Mouse (Mus musculus): ENCODE results near the gene Kdm1a. TPM values are rescaled to one million over a fixed set of nuclear protein-coding genes. Genes with fewer than 3 reads are reported as not detected.

Gene Kdm1a
- polyA plus RNA-seq, 1 experiment from 2014 or later: 83.6 TPM

DNA sequence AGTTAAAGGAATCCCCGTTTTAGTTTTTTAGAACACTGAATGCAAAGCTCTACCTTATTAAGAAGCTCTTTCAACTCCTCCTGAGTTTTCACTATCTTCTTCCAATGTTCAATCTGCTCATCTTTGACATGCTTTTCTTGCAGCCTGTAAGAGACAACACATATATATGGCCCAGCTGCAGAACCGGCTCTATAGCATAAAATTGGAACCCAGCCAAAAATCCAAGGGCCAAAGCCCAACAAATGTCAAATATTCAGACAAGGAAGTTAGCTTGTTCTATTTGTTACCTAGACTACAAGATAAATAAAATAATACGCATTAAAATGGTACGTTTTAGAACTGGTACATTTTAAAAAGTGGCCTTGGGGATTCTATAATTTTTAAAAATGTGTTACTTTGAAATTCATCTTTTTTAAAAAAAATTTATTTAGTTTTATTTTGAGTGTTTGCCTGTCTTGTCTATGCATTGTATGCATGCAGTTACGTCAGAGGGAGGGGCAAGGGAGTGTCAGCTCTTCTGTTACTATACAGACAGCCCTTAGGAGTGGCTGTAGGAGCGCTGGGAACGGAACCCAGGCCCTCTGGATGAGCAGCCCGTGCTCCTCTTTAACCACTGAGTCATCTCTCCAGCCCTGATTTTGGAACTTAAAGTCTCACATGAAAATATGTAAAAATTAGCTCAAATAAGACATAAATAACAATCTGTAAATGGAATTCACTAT, 42.1 kb downstream of the Kdm1a start:
- Histone ChIP-seq H3K9me3 (ENCODE audit: control insufficient read depth, low read length) (no peaks in the 10 kb centered on the region), H3K27me3 (ENCODE audit: control insufficient read depth, insufficient read depth, low read length) (no peaks in the 10 kb centered on the region), H3K27ac (ENCODE audit: low read depth, low read length) (no peak overlapping the region), H3K9ac (replicated peaks; ENCODE audit: low read depth, low read length) (no peak overlapping the region), H3K4me3 (ENCODE audit: low read depth, low read length) (no peak overlapping the region), H3K36me3 (ENCODE audit: control insufficient read depth, insufficient read depth, low read length) (peaks cover 44% of the 10 kb centered on the region), H3K4me1 (ENCODE audit: control insufficient read depth, insufficient read depth, low read length) (no peaks in the 10 kb centered on the region), H3K4me2 (ENCODE audit: low read depth, low read length) (no peak overlapping the region)
- ATAC-seq (ENCODE audit: low read depth): no peak
- WGBS: 88% methylated on average over 8 of the region's 8 CpGs

DNA sequence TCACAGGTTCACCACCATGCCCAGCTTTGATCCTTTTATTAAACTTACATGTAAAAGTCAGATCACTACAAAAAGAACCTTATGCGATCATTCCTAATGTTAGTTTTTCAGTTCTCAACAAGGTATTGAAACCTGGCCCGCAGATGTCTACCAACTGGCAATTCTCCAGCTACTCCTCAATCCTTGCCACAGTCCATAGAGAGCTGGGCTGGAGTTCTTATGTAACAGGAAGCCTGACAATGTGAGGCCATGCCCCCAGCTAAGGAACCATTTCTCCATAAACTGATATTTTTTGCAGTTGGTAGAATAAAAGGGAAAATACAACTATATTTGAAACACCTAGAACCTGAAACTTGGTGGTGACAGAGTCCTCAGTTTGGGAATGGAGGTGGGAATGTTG, 42.8 kb downstream of the Kdm1a start:
- no peaks in the 10 kb centered on the region for H3K27me3 ChIP-seq (ENCODE audit: control insufficient read depth, insufficient read depth, low read length)
- H3K4me2 ChIP-seq (ENCODE audit: low read depth, low read length): no peak overlapping the region
- WGBS: 94% methylated on average over 2 of the region's 2 CpGs
- no peak overlapping the region for H3K9ac ChIP-seq (replicated peaks; ENCODE audit: low read depth, low read length)
- H3K9me3 ChIP-seq (ENCODE audit: control insufficient read depth, low read length): no peaks in the 10 kb centered on the region
- no peaks in the 10 kb centered on the region for H3K4me1 ChIP-seq (ENCODE audit: control insufficient read depth, insufficient read depth, low read length)
- no peak overlapping the region for H3K4me3 ChIP-seq (ENCODE audit: low read depth, low read length)
- peaks cover 46% of the 10 kb centered on the region for H3K36me3 ChIP-seq (ENCODE audit: control insufficient read depth, insufficient read depth, low read length)
- no peak overlapping the region for H3K27ac ChIP-seq (ENCODE audit: low read depth, low read length)
- ATAC-seq (ENCODE audit: low read depth): no peak

GRCm38 (mm10) chr4:136557638-136558037, 44.9 kb downstream of the Kdm1a start:
- H3K27me3 ChIP-seq (ENCODE audit: control insufficient read depth, insufficient read depth, low read length): no peaks in the 10 kb centered on the region
- H3K36me3 ChIP-seq (ENCODE audit: control insufficient read depth, insufficient read depth, low read length): peaks cover 62% of the 10 kb centered on the region
- no peak overlapping the region for H3K27ac ChIP-seq (ENCODE audit: low read depth, low read length)
- no peaks in the 10 kb centered on the region for H3K9me3 ChIP-seq (ENCODE audit: control insufficient read depth, low read length)
- H3K4me1 ChIP-seq (ENCODE audit: control insufficient read depth, insufficient read depth, low read length): no peaks in the 10 kb centered on the region
- ATAC-seq (ENCODE audit: low read depth): no peak
- H3K9ac ChIP-seq (replicated peaks; ENCODE audit: low read depth, low read length): no peak overlapping the region
- H3K4me3 ChIP-seq (ENCODE audit: low read depth, low read length): no peak overlapping the region
- 88% methylated on average over 2 of the region's 2 CpGs for WGBS
- H3K4me2 ChIP-seq (ENCODE audit: low read depth, low read length): no peak overlapping the region

- H3K36me3 ChIP-seq (ENCODE audit: control insufficient read depth, insufficient read depth, low read length): peaks cover 82% of the 10 kb centered on the region
- WGBS: 83% methylated on average over 1 of the region's 1 CpGs
- ATAC-seq (ENCODE audit: low read depth): no peak
- H3K9ac ChIP-seq (replicated peaks; ENCODE audit: low read depth, low read length): no peak overlapping the region
- no peak overlapping the region for H3K27ac ChIP-seq (ENCODE audit: low read depth, low read length)
- no peaks in the 10 kb centered on the region for H3K9me3 ChIP-seq (ENCODE audit: control insufficient read depth, low read length)
- H3K4me1 ChIP-seq (ENCODE audit: control insufficient read depth, insufficient read depth, low read length): peaks cover 8% of the 10 kb centered on the region; the same call in 1 of the 2 replicates
- no peak overlapping the region for H3K4me2 ChIP-seq (ENCODE audit: low read depth, low read length)
- H3K4me3 ChIP-seq (ENCODE audit: low read depth, low read length): no peak overlapping the region
- no peaks in the 10 kb centered on the region for H3K27me3 ChIP-seq (ENCODE audit: control insufficient read depth, insufficient read depth, low read length)
These were observed 49.4 kb downstream of the Kdm1a start for GRCm38 (mm10) chr4:136553108-136553507.

DNA sequence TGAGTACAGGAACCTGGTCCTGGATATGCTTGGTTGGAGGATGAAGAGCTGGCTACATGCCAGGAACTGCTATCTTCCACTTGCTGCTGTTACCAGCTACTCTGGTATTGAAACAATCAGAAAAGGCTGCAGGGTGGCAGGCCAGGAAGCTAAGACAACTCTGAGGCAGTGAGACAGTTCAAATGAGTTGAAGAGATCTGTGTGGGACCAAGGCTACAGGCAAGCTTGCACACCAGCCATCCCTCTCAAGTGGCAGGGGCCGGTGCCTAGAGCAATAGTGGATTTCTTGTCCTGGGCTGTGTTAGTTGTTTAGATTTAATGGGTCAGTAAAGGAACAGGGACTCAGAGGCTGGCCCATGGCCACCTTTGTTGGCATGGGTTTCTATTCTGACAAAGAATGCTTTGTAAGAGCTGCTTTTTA, 54.1 kb downstream of the Kdm1a start:
- no peaks in the 10 kb centered on the region for H3K9me3 ChIP-seq (ENCODE audit: control insufficient read depth, low read length)
- H3K27ac ChIP-seq (ENCODE audit: low read depth, low read length): peak overlapping the region; percentile 60; the same call in 1 of the 2 replicates
- peaks cover 13% of the 10 kb centered on the region; the same call in 1 of the 2 replicates for H3K4me1 ChIP-seq (ENCODE audit: control insufficient read depth, insufficient read depth, low read length)
- 0 out of 2 replicates have a peak overlapping the region, but pooled peaks have one; percentile 8 for H3K9ac ChIP-seq (replicated peaks; ENCODE audit: low read depth, low read length)
- H3K27me3 ChIP-seq (ENCODE audit: control insufficient read depth, insufficient read depth, low read length): no peaks in the 10 kb centered on the region
- no peak overlapping the region for H3K4me3 ChIP-seq (ENCODE audit: low read depth, low read length)
- 57% methylated on average over 1 of the region's 1 CpGs for WGBS
- H3K36me3 ChIP-seq (ENCODE audit: control insufficient read depth, insufficient read depth, low read length): peaks cover 71% of the 10 kb centered on the region
- H3K4me2 ChIP-seq (ENCODE audit: low read depth, low read length): no peak overlapping the region
- no peak for ATAC-seq (ENCODE audit: low read depth)

GRCm38 (mm10) chr4:136547721-136548120, 54.8 kb downstream of the Kdm1a start:
- no peak for ATAC-seq (ENCODE audit: low read depth)
- H3K9me3 ChIP-seq (ENCODE audit: control insufficient read depth, low read length): no peaks in the 10 kb centered on the region
- WGBS: 87% methylated on average over 1 of the region's 1 CpGs
- no peaks in the 10 kb centered on the region for H3K27me3 ChIP-seq (ENCODE audit: control insufficient read depth, insufficient read depth, low read length)
- peaks cover 70% of the 10 kb centered on the region for H3K36me3 ChIP-seq (ENCODE audit: control insufficient read depth, insufficient read depth, low read length)
- no peak overlapping the region for H3K4me2 ChIP-seq (ENCODE audit: low read depth, low read length)
- H3K9ac ChIP-seq (replicated peaks; ENCODE audit: low read depth, low read length): no peak overlapping the region
- peaks cover 13% of the 10 kb centered on the region; the same call in 1 of the 2 replicates for H3K4me1 ChIP-seq (ENCODE audit: control insufficient read depth, insufficient read depth, low read length)
- no peak overlapping the region for H3K4me3 ChIP-seq (ENCODE audit: low read depth, low read length)
- H3K27ac ChIP-seq (ENCODE audit: low read depth, low read length): no peak overlapping the region

GRCm38 (mm10) chr4:136546279-136547045, 56.1 kb downstream of the Kdm1a start:
- no peak overlapping the region for H3K9ac ChIP-seq (replicated peaks; ENCODE audit: low read depth, low read length)
- peaks cover 69% of the 10 kb centered on the region for H3K36me3 ChIP-seq (ENCODE audit: control insufficient read depth, insufficient read depth, low read length)
- no peak overlapping the region for H3K4me3 ChIP-seq (ENCODE audit: low read depth, low read length)
- H3K4me1 ChIP-seq (ENCODE audit: control insufficient read depth, insufficient read depth, low read length): peaks cover 13% of the 10 kb centered on the region; the same call in 1 of the 2 replicates
- H3K27ac ChIP-seq (ENCODE audit: low read depth, low read length): no peak overlapping the region
- no peak for ATAC-seq (ENCODE audit: low read depth)
- H3K27me3 ChIP-seq (ENCODE audit: control insufficient read depth, insufficient read depth, low read length): no peaks in the 10 kb centered on the region
- no peaks in the 10 kb centered on the region for H3K9me3 ChIP-seq (ENCODE audit: control insufficient read depth, low read length)
- 60% methylated on average over 3 of the region's 3 CpGs for WGBS
- no peak overlapping the region for H3K4me2 ChIP-seq (ENCODE audit: low read depth, low read length)

GRCm38 (mm10) chr4:136545151-136545550, 57.4 kb downstream of the Kdm1a start:
- Histone ChIP-seq H3K27ac (ENCODE audit: low read depth, low read length) (no peak overlapping the region), H3K4me3 (ENCODE audit: low read depth, low read length) (no peak overlapping the region), H3K4me1 (ENCODE audit: control insufficient read depth, insufficient read depth, low read length) (peaks cover 13% of the 10 kb centered on the region; the same call in 1 of the 2 replicates), H3K36me3 (ENCODE audit: control insufficient read depth, insufficient read depth, low read length) (peaks cover 58% of the 10 kb centered on the region), H3K27me3 (ENCODE audit: control insufficient read depth, insufficient read depth, low read length) (no peaks in the 10 kb centered on the region), H3K4me2 (ENCODE audit: low read depth, low read length) (no peak overlapping the region), H3K9me3 (ENCODE audit: control insufficient read depth, low read length) (no peaks in the 10 kb centered on the region), H3K9ac (replicated peaks; ENCODE audit: low read depth, low read length) (no peak overlapping the region)
- ATAC-seq (ENCODE audit: low read depth): no peak
- 95% methylated on average over 3 of the region's 3 CpGs for WGBS

GRCm38 (mm10) chr4:136526412-136526811, 76.1 kb downstream of the Kdm1a start:
- 23% methylated on average over 4 of the region's 4 CpGs for WGBS
- Histone ChIP-seq H3K4me3 (ENCODE audit: low read depth, low read length) (no peak overlapping the region), H3K27me3 (ENCODE audit: control insufficient read depth, insufficient read depth, low read length) (no peaks in the 10 kb centered on the region), H3K4me2 (ENCODE audit: low read depth, low read length) (no peak overlapping the region), H3K36me3 (ENCODE audit: control insufficient read depth, insufficient read depth, low read length) (no peaks in the 10 kb centered on the region), H3K4me1 (ENCODE audit: control insufficient read depth, insufficient read depth, low read length) (no peaks in the 10 kb centered on the region), H3K27ac (ENCODE audit: low read depth, low read length) (no peak overlapping the region), H3K9ac (replicated peaks; ENCODE audit: low read depth, low read length) (no peak overlapping the region), H3K9me3 (ENCODE audit: control insufficient read depth, low read length) (no peaks in the 10 kb centered on the region)
- ATAC-seq (ENCODE audit: low read depth): peak; percentile 80; the same call in 1 of the 2 replicates

Measured in neural tube, embryonic 14.5 days (tissue).